Mouse (Mus musculus) megakaryocyte, embryonic 14.5 days (primary cell): ENCODE measurements around the gene Mroh2a.

ENCODE experiments used
- FLI1 ChIP-seq: IDR thresholded peaks from 2 replicates; pipeline ENCODE4 v1.6.1; 2012; ENCODE audit warnings: low read length, inconsistent platforms, mixed read lengths
- GATA1 ChIP-seq: IDR thresholded peaks from 3 replicates; pipeline ENCODE4 v1.6.1; 2012; ENCODE audit warnings: mixed read lengths, low read length, inconsistent platforms, borderline replicate concordance

DNA sequence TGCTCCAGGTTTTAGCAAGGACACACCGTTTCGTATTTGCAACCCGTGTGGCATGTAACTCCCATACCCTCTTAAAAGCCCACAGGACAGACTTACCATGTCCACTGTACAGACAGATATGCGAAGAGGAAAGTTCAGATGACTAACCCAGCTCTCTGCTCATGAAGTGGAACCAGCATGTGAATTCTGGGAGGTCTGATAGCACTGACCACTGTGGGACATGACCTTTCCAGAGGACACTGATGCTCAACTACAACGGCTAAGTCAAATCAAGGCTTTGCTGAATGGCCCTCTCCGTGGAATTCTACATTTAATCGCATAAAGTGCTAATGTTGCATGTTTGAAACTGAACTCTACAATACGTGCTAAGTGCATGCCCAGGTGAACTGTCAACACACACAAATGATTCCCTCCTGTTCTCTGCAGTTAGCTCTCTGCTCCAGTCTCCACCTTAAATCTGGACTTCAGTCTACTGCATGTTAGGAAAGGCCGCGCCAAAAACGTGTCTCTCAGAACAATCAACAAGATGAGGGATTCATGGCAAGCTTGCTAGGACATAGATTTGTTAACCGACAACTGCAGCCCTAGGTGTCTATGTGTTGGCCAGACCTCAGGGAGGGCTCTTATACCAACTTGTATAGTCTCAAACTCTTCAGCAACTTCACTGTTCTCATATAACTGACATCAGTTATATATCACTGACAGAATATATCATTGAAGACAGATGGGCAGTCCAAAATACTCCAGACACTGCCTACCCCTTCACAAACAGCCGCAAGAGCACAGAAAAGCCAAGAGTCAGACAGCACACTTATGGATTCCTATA is 49.1 kb downstream of the Mroh2a start:
- TF ChIP-seq GATA1 (no peak), FLI1 (0 out of 2 replicates have a peak, but pooled peaks have one; percentile 7)
